Mouse (Mus musculus): ENCODE results near the gene Fam222b.

The Fam222b gene

DNA sequence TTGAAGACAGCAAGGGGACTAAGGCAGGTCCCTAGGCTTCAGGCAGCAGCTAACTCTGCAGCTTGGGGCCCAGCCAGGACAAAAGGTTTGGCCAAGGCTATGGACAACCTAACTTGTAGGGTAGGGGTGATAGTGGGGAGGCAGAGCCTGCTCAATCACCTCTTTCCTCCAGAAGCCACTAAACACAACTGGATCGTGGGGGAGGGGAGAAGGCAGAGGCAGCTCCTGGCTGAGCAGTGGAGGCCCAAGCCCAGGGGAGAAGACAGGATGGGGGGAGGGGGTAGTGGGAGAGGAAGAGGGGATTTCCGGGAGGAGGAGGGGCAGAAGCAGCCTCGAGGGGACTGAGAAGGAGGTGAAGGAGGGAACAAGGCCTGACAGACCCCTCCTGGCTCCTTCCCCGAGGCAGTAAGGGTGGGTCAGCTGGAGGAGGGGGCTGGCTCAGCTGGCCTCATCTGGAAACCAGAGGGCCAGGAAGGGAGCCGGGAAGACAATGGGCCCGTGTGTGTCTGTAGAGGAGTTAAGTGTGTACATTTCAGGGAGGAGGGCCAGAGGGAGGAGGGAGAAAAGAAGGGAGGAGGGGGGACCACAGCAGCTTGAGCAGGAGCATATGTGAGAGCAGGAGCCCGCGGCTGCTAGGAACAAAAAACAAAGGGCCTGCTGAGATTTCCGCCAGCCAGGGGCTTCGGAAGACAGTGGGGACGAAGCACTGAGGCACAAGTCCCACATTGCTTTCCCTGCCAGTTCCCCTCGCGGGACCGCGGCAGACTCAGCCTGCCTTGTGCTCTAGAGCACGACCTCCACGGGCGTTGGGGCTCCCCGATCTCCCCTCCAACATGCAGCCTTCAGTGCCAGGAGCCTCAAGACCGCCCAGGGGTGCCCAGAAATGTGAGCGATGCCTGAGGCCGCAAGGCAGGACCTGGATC lies 69.5 kb downstream of the Fam222b start:
- CTCF ChIA-PET, result interaction anchor here (0.7 kb wide), 1 partner anchor 138 kb away, joined by 3 read pairs; no protein-coding TSS in a partner anchor

DNA sequence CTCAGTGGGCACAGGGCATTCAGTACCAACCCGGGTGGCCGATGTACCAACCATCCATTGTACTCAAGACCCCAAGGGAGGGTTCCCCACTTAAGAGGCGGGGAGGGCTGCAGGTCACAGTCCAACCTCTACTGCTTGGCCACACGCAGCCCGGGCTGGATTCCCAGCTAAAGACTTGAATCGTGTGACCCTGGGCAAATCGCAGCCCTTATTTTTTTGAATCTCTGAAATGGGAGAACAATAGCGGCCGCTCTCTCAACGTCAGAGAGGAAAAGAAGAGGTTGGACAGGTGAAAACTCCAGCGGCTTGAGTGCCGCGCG lies 70.1 kb downstream of the Fam222b start:
- CTCF ChIA-PET, result interaction anchor here (0.7 kb wide), 1 partner anchor 139 kb away, joined by 3 read pairs; no protein-coding TSS in a partner anchor

GRCm38 (mm10) chr11:78164924-78165760 lies 70.7 kb downstream of the Fam222b start, which contains the start of gene Traf4:
Gene Traf4 (minus strand): TSS chr11:78165589.
- CTCF ChIA-PET, result interaction anchor here (0.7 kb wide), 1 partner anchor 140 kb away, joined by 3 read pairs; no protein-coding TSS in a partner anchor

- CTCF ChIA-PET, result no interaction called here
Measured at GRCm38 (mm10) chr11:78165761-78166109, 71.3 kb downstream of the Fam222b start.

- CTCF ChIA-PET, result no interaction called here
Measured at GRCm38 (mm10) chr11:78166161-78166560, 71.7 kb downstream of the Fam222b start.

GRCm38 (mm10) chr11:78166640-78167039 lies 72.2 kb downstream of the Fam222b start:
- CTCF ChIA-PET, result no interaction called here

GRCm38 (mm10) chr11:78167257-78167959 lies 72.9 kb downstream of the Fam222b start:
- CTCF ChIA-PET, result interaction anchor here (0.9 kb wide), 1 partner anchor 9 kb away, joined by 3 read pairs; no protein-coding TSS in a partner anchor

DNA sequence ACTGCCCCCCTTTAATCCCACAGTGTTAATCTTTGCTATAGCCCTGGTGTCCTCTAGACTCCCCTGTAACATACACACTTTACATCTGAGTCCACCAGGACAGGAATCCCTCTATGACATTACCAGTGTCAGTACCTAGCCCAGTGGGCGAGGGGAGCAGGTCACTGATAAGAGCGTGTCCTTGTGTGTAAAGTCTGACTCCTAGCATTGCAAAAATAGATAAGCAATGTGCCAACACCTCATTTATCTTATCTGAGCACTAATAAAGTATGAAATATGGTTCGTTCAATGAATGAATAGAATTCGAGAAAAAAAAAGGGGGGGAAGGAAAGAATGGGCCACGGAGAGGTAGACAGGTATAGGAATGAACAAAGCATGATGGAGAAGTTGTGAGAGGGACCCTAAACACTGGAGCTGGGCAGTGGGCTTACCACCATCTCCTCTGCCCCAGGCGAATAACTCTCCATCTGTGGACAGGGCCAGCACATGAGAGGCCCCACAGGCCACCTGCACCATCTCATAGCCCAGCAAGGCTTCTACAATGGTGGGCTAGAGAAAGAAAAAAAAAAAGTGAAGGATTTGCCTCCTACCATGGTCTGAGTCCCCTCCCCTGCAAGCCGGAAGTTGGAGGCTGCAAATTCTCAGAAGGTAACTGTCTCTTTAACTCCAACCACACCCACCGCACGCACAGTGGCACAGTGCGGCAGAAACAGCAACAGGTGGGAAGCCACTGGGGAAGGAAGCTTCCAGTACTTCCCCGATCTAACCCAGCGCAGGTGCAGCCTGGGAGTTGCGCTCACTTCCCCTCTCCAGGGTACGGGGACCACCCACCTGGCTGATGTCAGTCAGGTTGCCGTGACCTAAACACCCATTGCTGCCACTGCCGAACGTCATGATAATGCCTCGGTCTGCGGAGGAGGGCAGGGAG lies 74.3 kb downstream of the Fam222b start:
- CTCF ChIA-PET, result interaction anchor here (0.6 kb wide), 1 partner anchor 95 kb away, joined by 3 read pairs; no protein-coding TSS in a partner anchor

DNA sequence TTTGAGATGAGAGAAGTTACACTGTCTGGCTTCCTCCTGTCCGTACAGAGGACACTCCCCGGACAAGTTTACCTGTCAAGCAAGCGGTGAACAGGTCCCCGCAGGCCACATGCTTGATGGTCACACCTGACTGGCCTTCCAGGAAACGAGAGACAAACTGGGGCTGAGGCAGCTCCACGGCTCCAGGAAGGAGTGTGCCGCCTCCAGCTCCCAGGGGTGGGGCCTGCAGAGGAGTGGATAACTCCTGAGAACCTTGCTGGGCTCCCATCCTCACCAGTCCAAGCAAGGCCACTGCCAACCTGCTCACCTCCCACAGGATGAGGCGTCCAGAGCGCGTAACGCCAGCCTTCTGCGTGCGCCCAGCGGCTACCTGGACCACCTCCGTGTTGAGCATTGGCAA lies 75.8 kb downstream of the Fam222b start:
- CTCF ChIA-PET, result no interaction called here

DNA sequence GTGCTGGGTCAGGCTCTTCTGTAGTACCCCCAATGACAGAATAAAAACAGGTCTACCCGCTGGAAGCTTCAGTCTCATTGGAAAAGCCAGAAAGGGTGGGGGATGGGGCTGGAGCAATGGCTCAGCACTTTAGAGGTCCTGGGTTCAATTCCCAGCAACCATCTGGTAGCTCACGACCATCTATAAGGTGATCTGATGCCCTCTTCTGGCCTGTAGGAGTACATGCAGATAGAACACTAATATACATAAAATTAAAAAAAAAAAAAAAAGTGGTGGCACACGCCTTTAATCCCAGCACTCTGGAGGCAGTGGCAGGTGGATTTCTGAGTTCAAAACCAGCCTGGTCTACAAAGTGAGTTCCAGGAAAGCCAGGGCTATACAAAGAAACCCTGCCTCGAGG lies 76.9 kb downstream of the Fam222b start:
- CTCF ChIA-PET, result interaction anchor here (0.9 to 1.4 kb wide), 3 partner anchors 9 to 12 kb away, joined by 3 read pairs; no protein-coding TSS in a partner anchor

GRCm38 (mm10) chr11:78172034-78172747 lies 77.7 kb downstream of the Fam222b start:
- CTCF ChIA-PET, result interaction anchor here (0.9 to 1.4 kb wide), 2 partner anchors 10 to 13 kb away, joined by 3 read pairs; no protein-coding TSS in a partner anchor

GRCm38 (mm10) chr11:78172748-78173383 lies 78.4 kb downstream of the Fam222b start:
- CTCF ChIA-PET, result no interaction called here

DNA sequence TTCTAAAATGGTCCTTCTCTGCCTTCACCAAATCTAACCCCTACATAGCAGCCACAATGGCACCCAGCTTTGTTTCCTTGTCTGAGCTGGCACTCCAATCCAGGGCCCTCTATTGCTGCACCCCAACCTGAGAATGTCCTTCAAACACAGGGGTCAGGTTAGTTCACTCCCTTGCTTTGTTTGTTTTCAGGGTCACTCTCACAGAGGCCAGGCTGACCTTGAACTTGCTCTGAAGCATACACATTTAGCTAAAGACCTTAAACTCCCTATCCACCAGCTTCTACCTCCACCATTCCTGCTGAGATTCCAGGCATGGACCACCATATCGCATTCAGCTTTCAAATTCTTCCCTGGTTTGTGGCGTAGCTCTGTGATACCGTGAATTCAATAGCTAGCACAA lies 80.0 kb downstream of the Fam222b start:
- CTCF ChIA-PET, result interaction anchor here (0.6 to 0.7 kb wide), 2 partner anchors 15 to 353 kb away, joined by 3 to 5 read pairs; no protein-coding TSS in a partner anchor

- CTCF ChIA-PET, result interaction anchor here (0.6 kb wide), 1 partner anchor 1174 kb away, joined by 8 read pairs; no protein-coding TSS in a partner anchor
Measured at GRCm38 (mm10) chr11:78175771-78176401, 81.4 kb downstream of the Fam222b start.

- CTCF ChIA-PET, result interaction anchor here (0.6 to 2.1 kb wide), 2 partner anchors 18 to 141 kb away, joined by 3 to 8 read pairs; no protein-coding TSS in a partner anchor
Measured at GRCm38 (mm10) chr11:78176402-78176862, 82.0 kb downstream of the Fam222b start, which contains the start of the genes Nek8 and Tlcd1. Gene Nek8 (minus strand): TSS chr11:78176675. Gene Tlcd1 (plus strand): TSS chr11:78176711.

DNA sequence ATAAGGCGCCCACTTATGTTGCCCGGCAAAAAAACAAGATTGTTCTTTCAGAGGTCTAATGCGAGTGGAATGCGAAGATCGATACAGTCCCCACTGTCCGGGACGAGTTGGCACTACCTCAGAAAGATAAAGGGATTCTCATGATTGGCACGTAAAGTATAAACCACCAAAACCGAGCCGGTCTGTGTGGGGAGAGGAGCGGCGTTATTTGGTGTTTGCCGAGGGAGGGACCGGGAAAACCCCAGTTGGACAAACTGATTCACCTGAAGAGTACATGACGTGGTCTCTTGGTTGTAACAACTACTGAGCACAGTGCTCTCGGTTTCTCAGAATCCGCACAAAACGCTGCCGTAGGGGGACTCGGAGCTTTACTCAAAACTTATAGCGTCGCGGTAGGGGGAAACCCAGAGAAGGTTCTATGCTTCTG lies 82.5 kb downstream of the Fam222b start:
- CTCF ChIA-PET, result interaction anchor here (0.6 to 2.1 kb wide), 5 partner anchors 15 to 141 kb away, joined by 3 to 8 read pairs (median 3); no protein-coding TSS in a partner anchor

DNA sequence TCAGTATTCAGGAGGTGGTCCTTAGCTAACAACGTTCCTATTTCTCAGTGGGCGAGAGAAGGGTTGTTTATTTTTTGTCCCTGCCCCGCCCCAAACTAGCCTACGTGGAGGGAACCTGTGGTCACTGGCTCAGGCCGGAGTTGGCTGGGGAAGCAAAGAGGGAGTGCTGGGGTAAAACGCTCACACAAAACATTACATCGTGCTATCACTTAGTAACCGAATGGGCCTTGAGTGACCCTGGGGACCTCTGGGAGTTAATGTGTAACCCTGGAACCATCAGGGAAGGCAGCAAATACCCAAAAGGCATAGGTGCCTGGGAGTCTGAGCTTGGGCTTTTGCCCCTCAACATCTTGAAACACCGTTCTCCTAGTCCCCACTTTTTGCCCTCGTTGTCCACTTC lies 83.0 kb downstream of the Fam222b start:
- CTCF ChIA-PET, result interaction anchor here (0.6 to 2.1 kb wide), 5 partner anchors 15 to 165 kb away, joined by 3 to 8 read pairs (median 3); no protein-coding TSS in a partner anchor
